Mouse (Mus musculus) mesoderm, embryonic 11.5 days (tissue): ENCODE data around the gene Eml6.
"Not testable (repeated sequence)": the region's sequence is repeated elsewhere in the genome, so short reads cannot be mapped to it uniquely, and the experiment has no call there.

Source experiments
- DNase-seq: peaks from one replicate; pipeline ENCODE4 v3.0.0-alpha.2; 2012; ENCODE audit warnings: low read depth, low spot score

Gene Eml6

DNA sequence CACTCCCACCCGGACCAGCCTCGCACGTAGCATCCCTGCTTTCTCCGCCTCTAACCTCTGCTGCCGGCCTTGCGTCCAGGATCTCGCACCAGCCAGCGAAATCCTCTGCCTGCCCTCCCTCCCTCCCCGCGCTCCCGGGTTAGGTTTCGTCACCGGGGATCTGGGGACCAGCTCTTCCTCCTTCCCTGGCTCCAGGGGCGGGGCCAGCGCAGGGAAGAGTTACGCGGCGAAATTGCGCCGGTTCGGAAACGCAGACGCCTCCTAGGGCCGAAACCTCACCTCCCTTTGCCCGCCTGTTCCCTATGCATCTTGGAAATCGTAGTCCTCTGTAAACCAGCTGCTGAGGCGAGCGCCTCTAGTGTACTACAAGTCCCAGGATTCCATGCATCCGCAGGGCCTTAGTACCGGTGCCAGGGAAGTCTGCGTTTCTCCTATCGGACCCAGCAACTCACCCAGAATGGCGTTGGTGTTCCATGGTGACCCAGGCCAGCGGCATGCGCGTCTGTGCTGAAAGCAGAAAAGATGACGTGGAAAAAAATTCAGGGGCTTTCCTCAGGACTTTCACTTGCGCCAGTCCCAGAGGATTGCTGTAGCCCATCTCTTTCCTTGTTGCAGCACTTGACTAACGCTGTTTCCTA lies at the start of gene Eml6:
Gene Eml6, minus strand, starts transcription at position 199 of the 638 bp plus-strand sequence.
- DNase-seq, result peak; percentile 98

GRCm38 (mm10) chr11:30057299-30057698 lies 31.5 kb upstream of the Eml6 start:
- DNase-seq, result peak; percentile 24

DNA sequence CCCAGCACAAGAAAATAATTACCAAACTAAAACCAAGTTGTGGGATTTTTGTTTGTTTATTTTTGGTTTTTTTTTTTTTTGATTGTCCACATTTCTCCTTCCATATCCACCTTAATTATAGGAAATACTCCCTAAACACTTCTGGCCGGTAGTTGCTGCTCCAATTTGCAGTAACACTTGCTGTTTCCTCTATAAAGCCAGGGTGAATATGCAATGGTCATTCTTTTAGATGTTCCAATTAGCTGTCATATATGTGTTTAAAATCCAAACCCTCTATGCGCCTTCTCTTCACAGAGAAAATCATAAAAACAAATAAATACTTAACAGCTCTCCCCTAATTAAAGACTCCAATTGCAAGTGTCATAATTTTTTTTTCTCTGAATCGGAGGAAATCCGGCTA lies 689 bp downstream of the Eml6 start:
- DNase-seq, result peak; percentile 1

GRCm38 (mm10) chr11:30024261-30025071 lies 1.4 kb downstream of the Eml6 start:
- peak; percentile 34 for DNase-seq

GRCm38 (mm10) chr11:29986257-29986656 lies 39.6 kb downstream of the Eml6 start:
- no peak for DNase-seq

DNA sequence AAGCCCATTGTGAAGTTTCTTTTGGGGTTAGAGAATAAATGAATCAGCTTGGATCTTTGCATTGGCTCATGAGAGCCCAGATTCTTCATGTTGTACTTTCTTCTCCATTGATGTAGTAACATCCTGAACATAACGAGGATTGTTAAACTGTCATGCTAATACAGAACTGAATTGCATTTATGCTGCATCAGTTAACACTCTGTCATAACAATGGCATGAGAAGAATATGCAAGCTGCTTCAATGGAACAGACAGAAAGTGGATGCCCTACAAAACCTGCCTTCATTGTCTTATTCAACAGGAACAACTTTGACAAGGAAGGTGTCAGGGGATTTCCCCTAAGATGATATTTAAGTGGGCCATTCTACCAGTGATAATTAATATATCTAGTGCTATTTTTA lies 57.0 kb downstream of the Eml6 start:
- DNase-seq, result no peak

- no peak for DNase-seq
These were observed 66.5 kb downstream of the Eml6 start for GRCm38 (mm10) chr11:29959366-29959765.

GRCm38 (mm10) chr11:29944661-29945060 lies 81.2 kb downstream of the Eml6 start:
- DNase-seq, result no peak

- DNase-seq, result no peak
These were observed 101.5 kb downstream of the Eml6 start for GRCm38 (mm10) chr11:29924332-29924731.

DNA sequence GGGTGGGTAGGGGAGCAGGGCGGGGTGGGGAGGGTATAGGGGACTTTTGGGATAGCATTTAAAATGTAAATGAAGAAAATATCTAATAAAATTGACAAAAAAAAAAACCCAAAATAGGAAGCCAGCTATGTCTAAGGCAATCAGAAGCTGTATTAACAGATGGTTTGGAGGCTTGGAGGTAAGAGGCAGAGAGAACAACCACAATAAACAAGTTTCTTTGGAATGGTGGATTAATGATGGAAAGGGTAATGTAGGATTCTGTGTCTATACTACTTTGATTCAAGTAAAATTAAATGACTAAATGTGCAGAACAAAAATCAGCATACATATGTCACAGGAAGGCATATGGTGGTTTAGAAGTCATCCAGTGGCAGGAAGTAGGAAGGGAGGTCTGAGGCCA lies 102.0 kb downstream of the Eml6 start:
- DNase-seq, result no peak

DNA sequence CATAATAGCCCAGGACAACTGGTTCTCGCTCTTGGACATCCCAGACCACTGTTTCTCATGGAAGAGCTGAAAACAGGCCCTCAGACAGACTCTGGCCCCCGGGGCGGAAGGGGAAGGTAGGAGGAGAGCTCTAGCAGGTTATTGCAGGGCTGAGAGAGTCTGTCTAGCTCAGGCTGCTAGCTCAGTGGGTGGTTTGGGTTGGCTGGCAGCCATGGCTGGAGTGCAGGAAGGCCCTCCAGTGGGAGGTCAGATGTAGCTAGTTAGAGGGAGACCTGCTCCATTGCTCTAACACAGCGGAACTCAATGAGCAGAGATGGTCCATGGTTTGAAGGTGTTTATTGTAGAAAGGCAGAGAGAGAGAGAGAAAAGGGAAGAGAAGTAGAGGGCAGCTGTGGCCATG lies 112.7 kb downstream of the Eml6 start:
- DNase-seq, result no peak

GRCm38 (mm10) chr11:29909330-29909729 lies 116.5 kb downstream of the Eml6 start:
- no peak for DNase-seq

GRCm38 (mm10) chr11:29885160-29885559 lies 140.7 kb downstream of the Eml6 start:
- peak; percentile 74 for DNase-seq

- no peak for DNase-seq
These were observed 141.5 kb downstream of the Eml6 start for GRCm38 (mm10) chr11:29884355-29884754.

DNA sequence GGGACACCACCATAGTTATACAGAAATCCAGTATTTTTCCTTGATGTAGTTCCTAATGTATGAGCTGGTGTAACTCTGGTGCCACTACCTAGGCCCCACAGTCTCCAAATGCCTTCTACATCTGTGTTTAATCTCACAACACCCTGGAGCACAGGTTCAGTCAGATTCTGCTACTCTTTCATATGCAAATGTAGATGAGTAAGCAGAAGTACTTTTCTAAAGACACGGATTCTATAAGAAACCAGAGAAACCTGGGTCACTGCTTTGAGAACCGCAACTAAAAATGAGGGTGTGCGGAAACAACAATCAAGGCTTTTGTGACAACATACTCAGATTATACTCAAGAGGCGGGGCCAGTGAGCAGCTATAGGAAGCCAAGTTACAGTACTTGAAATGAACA lies 142.8 kb downstream of the Eml6 start:
- no peak for DNase-seq

DNA sequence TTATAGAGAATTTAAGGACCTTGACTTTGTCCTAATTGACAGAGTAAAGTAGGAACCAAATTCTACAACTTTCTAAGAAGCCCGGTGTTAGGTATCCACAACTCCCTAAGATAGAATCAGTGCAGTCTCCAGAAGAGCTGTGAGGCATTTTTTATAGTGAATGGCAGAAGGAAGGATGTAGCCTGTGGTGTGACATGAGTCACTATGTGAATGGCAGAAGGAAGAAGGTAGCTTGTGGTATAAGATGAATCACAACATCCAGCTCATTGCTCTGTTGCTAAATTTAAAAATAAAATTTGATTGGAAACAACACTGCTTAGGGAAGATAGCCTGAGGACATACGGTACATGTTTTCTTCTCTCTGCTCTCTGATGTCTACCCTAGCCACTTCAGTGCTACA lies 146.2 kb downstream of the Eml6 start:
- no peak for DNase-seq

GRCm38 (mm10) chr11:29877981-29878380 lies 147.9 kb downstream of the Eml6 start:
- no peak for DNase-seq

- no peak for DNase-seq
These were observed 148.6 kb downstream of the Eml6 start for GRCm38 (mm10) chr11:29877280-29877679.

GRCm38 (mm10) chr11:29874781-29875180 lies 151.1 kb downstream of the Eml6 start:
- not testable (repeated sequence) for DNase-seq

- no peak for DNase-seq
These were observed 155.7 kb downstream of the Eml6 start for GRCm38 (mm10) chr11:29870174-29870573.

DNA sequence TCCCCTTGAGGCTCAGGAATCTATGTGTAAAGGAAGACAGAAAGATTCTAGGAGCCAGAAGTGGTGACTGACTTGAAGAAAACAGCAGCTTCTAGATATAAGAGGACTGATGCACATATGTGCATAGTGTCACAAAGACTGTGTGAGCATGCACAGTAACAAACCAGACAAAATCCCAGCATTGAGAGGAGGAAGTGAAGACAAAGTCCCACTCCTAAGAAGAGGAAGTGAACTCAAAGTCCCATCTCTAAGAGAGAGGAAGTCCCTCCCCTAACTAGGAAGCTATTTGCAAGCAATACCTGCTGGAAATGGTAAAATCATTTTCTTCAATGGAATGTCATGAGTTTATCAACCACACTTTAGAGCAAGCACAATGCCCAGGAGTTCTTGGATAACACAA lies 161.6 kb downstream of the Eml6 start:
- no peak for DNase-seq

DNA sequence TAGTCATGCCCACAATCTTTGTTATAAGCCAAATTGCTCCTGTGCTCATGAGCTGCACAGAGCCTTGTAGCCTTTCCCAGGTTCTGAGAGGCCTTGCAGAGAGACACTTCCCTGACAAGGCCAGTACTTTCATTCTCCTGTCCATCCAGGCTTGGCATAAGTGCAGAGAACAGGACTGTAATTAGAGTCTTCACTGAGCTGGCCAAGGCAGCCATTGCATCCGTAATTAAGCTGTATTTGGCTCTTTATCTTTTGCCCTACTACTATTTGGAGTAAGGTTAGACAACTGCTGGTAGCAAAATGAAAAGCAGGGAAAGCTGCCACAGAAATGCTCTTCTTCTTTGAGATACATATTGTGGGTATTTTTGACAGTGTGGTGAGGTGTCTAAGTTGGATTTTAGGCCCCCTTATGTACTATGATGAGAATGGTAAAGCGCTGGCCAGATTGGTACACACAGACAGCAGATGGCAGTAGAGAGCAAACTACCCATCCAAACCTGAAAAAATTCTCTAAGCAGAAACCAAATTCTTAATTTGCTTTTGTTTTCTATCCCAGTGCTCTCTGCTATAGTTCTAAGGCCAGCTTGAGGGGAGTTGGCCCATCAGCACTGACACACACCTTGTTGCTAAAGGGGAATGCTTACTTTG lies 164.0 kb downstream of the Eml6 start:
- peak; percentile 53 for DNase-seq

DNA sequence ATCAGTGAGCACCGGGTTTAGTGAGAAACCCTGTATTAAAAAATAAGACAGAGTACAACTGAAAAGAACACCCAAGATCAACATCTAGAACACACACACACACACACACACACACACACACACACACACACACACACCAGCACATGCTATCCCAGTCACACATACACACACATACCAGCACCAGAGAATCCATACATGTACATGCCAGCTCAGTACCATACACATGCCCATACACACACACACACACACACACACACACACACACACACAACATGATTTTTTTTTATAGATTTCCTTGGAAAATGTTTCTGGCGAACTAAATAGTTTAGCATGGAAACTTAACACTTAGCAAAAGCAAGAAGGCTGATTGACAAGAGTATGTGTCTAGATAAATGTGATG lies 164.8 kb downstream of the Eml6 start:
- no peak for DNase-seq
